Mouse (Mus musculus) thymus, adult 18-20 months (tissue): ENCODE data around the gene Tbc1d14.
A peak's percentile ranks its signal among the peaks of the same experiment; 100 is the strongest.

ENCODE experiments used
- DNase-seq, 2 experiments: peaks; one replicate each; pipeline ENCODE4 v3.0.0; 2022; ENCODE audit warnings: mixed read lengths in 2 of 2

Tbc1d14 gene

DNA sequence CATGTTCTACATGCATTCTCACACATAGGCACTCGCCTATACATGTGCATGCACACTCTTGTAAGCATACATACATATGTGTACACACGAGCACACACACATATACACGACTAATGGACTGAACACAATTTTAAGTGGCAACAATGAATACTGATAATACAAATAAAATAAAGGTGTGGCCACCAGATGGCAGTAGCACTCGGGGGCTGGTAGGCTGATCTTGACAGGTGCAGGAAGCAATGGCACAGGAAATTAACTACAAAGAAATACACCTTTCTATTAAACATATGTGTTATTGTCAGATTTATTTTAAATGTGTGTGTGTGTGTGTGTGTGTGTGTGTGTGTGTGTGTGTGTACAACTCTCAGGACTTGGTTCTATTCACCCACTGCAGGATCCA lies 134.2 kb downstream of the Tbc1d14 start:
- no peak for DNase-seq

DNA sequence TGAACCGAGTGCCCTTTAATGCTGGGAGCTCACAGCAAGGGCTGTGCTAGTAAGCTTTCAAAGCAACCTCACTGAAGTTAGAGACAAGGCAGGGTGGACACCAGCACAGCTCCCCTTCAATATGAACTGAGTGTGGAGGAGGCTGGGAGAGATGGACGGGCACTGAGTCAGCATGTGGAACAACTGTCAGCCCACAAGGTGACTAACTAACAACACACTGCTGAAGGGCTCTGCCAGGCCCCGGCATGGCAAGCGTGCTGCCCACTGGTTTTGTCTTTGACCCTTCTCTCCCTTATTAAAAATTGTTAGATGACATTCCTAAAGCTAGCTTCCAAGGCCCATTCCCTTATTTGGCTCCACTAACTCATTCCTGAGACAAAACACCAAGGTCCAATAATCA lies 135.4 kb downstream of the Tbc1d14 start:
- DNase-seq = no peak

DNA sequence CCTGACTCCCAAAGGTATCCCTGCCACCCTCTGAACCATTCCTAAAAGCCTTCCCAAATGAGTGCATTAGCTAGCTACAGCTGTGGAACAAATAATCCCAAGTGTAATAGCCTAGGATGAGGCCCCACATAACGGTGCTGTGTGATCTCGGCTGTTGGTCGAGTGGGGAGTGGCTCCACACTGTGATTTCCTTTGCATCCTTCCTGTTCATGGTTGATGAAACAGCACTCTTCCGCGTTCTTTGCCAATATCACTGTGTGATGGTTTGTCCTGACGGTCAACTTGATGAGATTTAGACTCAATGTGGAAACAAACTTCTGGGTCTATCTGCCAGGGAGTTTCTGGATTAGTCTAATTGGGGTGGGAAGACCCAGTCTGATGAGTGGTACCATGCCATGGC lies 140.3 kb downstream of the Tbc1d14 start:
- no peak for DNase-seq

DNA sequence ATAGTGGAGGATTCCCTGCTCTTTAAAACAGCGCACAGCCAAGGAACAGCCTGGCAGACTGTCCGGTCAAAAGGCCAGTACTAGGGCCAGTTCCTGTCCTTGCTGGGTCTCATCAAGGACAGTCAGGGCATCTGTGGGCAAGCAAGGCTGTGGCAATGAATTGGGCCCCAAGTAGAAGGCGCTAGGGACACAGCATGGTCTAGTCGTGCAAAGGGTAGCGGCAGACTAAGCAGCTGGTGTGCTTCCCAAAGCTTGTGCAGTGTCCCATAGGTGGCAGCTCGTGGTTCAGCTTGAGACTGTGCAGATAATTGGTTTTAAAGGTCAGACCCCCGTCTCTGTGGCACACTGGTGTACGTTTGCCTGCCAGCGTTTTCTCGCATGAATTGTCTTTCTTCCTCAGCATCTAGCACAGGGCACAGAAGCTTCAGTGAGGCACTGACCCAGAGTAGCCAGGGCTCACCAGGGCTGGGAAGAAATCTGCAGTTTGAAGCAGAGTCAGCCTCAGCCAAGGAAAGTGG lies 141.1 kb downstream of the Tbc1d14 start:
- no peak for DNase-seq

DNA sequence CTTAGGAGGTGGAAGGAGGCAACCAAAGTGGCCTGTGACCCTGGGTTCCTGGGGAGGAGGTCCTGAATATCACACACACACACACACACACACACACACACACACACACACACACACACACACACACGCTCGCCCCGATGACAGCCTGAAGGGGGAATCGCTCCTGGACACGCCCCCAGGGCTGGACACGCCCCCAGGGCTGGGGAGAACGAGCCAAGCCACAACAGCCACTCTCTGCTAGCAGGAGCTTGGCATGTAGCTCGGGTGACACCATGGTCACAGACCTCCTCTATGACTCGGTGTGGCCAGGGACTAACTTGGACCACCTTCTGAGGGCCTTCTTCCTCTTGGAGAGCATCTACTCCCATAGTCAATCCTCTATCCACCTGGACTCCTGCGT lies 142.0 kb downstream of the Tbc1d14 start:
- no peak for DNase-seq

DNA sequence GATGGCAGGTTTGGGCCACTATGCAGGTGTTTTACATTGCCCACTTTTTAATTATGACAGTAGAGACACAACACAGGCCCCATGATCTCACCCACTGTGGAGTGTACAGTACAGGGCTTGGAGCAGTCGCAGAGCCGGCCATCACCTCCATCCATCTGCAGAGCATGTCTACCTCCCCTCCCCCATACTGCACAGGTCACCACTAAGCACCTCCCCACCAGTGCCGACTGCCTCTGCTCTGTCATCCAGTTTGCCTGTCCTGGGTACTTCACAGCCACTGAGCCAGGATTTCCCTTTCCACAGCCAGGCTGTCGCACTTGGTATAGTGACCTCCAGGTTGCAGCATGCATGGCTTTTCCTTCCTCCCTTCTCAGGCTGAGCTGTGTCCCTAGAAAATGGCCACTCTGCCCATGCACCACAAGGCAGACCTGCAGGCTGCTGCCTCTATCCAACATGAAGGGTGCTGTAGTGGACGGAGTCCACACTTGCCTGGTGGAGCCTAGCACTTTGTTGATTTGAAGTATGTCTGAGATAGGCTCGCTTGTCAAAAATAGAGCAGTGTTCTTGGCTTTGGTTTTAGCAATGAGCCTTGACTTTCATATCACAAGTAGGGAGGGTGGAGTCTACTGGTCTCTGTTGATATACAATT lies 143.2 kb downstream of the Tbc1d14 start:
- no peak for DNase-seq

DNA sequence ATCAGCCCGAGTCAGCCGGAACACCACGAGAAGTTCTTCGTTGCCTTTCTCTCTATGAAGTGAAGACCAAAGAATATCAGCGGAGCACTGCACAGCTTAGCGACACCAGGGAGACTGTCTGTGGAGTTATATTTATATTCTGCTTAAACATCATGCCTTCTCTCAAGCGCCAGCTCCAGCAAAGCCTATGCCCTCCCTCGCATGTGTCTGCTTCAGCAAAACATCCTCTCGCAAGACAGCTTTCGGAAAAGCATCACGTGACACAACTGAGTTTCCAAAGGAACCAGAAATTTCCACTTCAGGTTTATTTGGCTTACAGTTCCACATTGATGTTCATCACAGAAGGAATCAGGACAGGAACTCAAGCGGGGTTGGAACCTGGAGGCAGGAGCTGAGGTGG lies 145.2 kb downstream of the Tbc1d14 start:
- DNase-seq = no peak

DNA sequence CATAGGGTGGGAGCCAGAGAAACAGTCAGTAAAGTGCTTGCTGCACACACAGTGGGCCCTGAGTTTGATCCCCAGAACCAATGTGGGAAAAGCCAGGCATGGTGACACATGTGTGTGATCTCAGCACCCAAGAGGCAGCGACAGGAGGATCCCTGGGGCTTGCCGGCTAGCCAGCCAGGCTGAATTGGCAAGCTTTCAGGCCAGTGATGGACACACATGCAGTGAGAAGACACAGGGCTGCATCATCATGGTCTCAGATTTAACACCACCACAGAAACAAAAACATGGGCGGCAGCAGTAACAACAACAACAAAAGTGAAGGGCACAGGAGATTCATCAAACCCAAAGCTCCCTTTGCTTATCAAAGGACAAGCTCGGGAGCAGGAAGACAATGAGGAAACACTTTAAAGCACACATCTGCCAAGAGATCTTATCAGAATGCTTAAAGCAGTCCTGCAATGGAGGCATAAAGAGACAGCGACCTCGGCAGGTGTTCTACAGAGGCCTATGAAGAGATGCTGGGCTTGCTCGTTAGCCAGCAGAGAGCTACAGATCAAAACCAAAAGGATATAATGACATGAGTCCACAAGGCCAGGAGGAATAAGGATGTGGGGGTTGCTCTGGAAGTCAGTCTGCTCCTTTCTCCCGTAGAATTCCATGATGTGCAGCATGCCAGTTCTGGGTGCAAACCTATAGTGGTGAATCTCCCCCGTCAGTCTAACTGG lies 146.7 kb downstream of the Tbc1d14 start:
- DNase-seq = peak in 1 of 2 experiments; percentile 40

DNA sequence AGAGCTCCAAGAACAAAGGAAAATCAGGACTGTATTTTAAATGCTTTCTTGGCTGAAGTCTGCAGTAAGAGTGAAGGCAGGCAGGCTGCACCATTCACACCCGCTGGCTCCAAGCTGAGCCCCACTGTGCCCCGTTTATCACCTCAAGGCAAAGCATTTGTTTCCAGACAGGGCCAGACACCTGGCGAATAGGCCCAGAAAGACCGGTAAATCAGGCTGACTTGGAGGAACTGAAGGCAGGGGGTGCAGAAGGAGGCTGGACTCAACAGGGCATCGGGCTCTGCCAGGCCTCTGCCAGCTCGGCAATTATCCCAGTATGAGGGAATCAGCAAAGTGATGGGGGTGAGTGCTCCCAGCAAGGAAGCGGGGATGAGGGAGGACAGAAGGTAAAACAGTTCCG lies 148.0 kb downstream of the Tbc1d14 start:
- DNase-seq = no peak

DNA sequence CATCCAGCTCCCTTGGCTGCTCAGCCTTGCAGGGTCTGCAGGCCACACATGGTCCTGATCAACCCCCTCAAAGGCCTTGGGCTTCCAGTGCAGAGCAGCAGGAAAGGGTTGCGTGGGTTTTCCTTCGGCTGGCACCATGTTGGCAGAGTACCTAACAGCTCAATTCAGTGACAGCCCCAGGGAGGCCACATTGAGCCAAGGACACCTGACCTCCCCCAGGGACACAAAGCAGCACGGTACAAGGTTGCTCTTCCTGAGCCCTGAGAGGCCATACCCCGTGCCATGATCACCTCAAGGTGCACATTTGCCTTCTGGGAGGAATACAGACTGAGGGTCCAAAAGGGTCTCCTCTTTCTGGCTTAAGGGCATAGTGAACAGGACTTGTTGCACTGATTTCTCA lies 148.5 kb downstream of the Tbc1d14 start:
- DNase-seq = no peak

DNA sequence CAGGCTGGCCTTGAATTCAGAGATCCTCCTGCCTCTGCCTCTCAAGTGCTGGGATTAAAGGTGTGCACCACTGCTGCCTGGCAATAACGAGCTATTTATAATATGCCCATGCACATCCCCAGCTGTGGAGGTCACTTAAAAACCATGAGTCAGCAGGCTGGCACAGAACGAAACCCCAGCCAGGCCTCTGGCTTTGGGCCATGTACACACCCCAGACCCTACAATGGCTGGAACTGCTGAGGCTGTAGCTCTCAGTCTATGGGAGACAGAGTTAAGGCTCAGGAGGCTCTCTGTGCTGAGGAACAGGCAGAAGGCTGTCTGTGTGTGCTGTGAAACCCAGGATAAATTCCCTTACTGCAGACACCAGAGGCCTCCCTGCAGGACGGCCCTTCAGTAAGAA lies 152.3 kb downstream of the Tbc1d14 start:
- DNase-seq = no peak
